Mouse (Mus musculus): ENCODE results near the gene Klhl3. TPM values are rescaled to one million over a fixed set of nuclear protein-coding genes. Genes with fewer than 3 reads are reported as not detected.

Klhl3 gene
- total and polyA plus RNA-seq, 2 experiments, result 3.2 to 4.0 TPM

DNA sequence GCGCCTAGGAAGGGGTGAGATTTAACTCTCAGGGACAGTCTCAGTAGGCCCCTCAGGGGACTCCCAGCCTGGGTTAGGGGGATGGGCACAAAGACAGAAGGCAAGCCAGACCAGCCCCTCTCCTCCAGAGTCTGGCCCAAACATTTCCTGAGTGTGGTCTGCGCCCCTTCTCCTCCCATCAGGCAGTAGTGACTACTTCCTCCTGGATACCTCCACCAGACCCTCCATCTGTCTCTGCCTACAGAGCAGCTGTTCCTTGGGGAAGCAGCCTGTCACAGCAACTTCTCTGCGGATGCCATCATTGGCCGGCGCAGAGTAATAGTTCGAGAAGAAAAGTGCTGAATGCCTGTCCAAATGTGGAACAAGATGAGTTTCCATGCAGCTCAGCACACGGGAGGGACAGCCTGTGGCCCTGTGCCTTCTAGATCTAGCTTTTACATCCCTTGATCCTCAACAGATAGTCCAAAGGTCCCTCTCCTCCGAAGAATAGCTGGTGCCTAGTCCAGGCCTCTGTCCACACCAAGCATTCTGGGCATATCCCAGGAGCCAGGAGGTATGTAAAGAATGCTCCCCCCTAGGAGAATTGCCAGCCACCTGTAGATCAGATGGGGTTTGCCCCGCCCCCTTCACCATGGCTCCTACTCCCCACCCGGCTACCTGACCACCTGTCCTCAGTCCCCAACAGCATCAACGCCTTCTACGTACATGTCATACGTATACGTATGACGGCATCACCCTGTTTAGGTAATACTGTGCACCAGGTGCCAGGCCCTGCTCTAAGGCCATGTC lies 44.8 kb downstream of the Klhl3 start:
- TF ChIP-seq POLR2A (IDR thresholded peaks at IDR 0.05; ENCODE audit: extremely low read depth, insufficient read depth, low read length) (no peak), CTCF (IDR thresholded peaks at IDR 0.05; ENCODE audit: low read depth, low read length) (no peak)
- no peak overlapping the region; the same call in 1 of the 2 replicates for H3K27ac ChIP-seq (replicated peaks; ENCODE audit: insufficient read depth, low read depth, low read length)

DNA sequence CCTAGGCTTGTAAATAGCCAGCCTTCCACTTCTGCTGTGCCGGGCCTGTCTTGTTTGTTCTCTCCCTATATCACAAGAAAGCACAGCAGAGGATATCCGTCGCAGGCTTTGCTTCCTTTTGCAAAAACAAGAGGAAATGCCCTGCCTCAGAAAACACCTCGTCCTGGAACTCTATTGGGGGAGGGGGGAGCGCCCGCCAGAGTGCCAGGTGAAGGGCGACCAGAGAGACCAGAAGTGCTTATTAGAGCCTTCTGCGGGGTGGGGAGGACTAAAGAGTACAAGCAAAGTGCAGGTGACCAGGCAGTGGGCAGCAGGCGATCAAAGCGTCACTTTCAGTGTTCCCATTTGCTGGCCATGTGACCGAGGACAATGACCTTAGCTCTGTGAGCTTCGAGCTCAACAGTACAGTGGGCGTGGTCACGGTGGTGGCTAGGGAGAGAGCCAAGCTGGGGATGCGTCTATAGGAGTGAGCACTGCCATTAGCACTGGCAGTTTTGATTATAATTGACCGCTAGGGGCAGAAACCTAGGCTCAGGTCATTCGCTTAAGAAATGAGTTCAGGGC lies 45.8 kb downstream of the Klhl3 start:
- H3K27me3 ChIP-seq (ENCODE audit: control insufficient read depth, insufficient read depth, low read length), result no peaks in the 10 kb centered on the region
- H3K36me3 ChIP-seq (ENCODE audit: control insufficient read depth, insufficient read depth, low read length), result peaks cover 2% of the 10 kb centered on the region; the same call in 1 of the 2 replicates
- peaks cover 3% of the 10 kb centered on the region for H3K4me1 ChIP-seq (ENCODE audit: control insufficient read depth, insufficient read depth, low read length)
- WGBS, result 3% methylated on average over 17 of the region's 17 CpGs
- peak overlapping the region; percentile 74 for H3K27ac ChIP-seq (replicated peaks; ENCODE audit: insufficient read depth, low read depth, low read length)
- H3K9ac ChIP-seq (ENCODE audit: low read depth, low read length), result peak overlapping the region; percentile 41
- H3K79me2 ChIP-seq (ENCODE audit: control insufficient read depth, insufficient read depth, low read length), result no peaks in the 10 kb centered on the region
- peak overlapping the region; percentile 14; the same call in 1 of the 2 replicates for H3K4me3 ChIP-seq (ENCODE audit: insufficient read depth, low read depth, low read length)
- peak; percentile 97 for DNase-seq (ENCODE audit: extremely low read depth, low read depth, low spot score)
- TF ChIP-seq POLR2A (IDR thresholded peaks at IDR 0.05; ENCODE audit: extremely low read depth, insufficient read depth, low read length) (no peak), CTCF (IDR thresholded peaks at IDR 0.05; ENCODE audit: low read depth, low read length) (no peak)

More for the DNA sequence above, 44.8 kb downstream of the Klhl3 start:
- peaks cover 6% of the 10 kb centered on the region for H3K4me1 ChIP-seq (ENCODE audit: control insufficient read depth, insufficient read depth, low read length)
- no peaks in the 10 kb centered on the region for H3K79me2 ChIP-seq (ENCODE audit: control insufficient read depth, insufficient read depth, low read length)
- WGBS, result 89% methylated on average over 15 of the region's 15 CpGs
- no peak overlapping the region for H3K9ac ChIP-seq (ENCODE audit: low read depth, low read length)
- no peaks in the 10 kb centered on the region for H3K36me3 ChIP-seq (ENCODE audit: control insufficient read depth, insufficient read depth, low read length)
- no peak for DNase-seq (ENCODE audit: extremely low read depth, low read depth, low spot score)
- no peak overlapping the region for H3K4me3 ChIP-seq (ENCODE audit: insufficient read depth, low read depth, low read length)
- no peaks in the 10 kb centered on the region for H3K27me3 ChIP-seq (ENCODE audit: control insufficient read depth, insufficient read depth, low read length)

DNA sequence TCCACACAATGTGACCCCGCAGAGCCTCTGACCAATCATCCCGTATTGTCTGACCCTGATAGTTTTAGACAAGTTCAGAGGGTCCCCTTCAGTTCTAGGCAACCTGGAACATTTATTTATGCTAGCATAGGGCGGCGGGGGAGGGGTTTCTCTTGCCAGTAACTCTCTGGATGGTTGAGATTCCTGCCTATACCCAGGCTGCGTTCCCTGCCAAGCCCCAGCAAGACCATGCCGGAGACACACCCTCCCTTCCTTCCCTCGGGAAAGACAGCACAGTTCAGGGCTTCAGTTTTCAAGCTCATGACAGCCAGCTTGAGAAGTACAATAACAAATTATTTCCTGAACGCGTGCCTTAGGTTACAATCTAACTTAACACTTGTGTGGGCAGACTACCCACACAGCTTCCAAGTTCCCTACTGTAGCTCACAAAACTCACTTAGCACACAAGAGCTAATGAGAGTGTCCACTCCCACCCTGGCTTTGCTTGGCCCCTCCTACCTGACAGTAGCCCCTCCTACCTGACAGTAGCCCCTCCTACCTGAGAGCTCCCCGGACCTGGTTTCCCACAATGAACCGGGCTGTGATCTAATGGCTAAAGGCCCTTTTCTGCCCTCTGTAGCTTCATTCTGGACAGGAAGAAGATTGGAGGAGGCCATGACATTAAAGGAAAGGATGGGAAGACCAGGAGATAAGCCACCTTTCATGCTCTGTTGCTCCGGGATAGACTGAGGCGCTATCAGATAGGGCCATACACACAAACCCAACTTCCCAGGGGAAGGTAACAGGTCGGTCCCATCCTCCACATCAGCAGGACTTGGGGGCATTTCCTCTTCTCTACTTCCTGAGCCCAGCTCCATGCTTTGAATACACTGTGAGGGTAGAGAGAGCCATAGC lies 46.6 kb downstream of the Klhl3 start:
- peak overlapping the region; percentile 74 for H3K27ac ChIP-seq (replicated peaks; ENCODE audit: insufficient read depth, low read depth, low read length)
- no peaks in the 10 kb centered on the region for H3K79me2 ChIP-seq (ENCODE audit: control insufficient read depth, insufficient read depth, low read length)
- H3K36me3 ChIP-seq (ENCODE audit: control insufficient read depth, insufficient read depth, low read length), result peaks cover 4% of the 10 kb centered on the region; the same call in 1 of the 2 replicates
- TF ChIP-seq POLR2A (IDR thresholded peaks at IDR 0.05; ENCODE audit: extremely low read depth, insufficient read depth, low read length) (no peak), CTCF (IDR thresholded peaks at IDR 0.05; ENCODE audit: low read depth, low read length) (no peak)
- H3K4me1 ChIP-seq (ENCODE audit: control insufficient read depth, insufficient read depth, low read length), result peaks cover 3% of the 10 kb centered on the region
- H3K4me3 ChIP-seq (ENCODE audit: insufficient read depth, low read depth, low read length), result no peak overlapping the region
- peak; percentile 25 for DNase-seq (ENCODE audit: extremely low read depth, low read depth, low spot score)
- H3K27me3 ChIP-seq (ENCODE audit: control insufficient read depth, insufficient read depth, low read length), result no peaks in the 10 kb centered on the region
- peak overlapping the region; percentile 41 for H3K9ac ChIP-seq (ENCODE audit: low read depth, low read length)
- 63% methylated on average over 14 of the region's 14 CpGs for WGBS

DNA sequence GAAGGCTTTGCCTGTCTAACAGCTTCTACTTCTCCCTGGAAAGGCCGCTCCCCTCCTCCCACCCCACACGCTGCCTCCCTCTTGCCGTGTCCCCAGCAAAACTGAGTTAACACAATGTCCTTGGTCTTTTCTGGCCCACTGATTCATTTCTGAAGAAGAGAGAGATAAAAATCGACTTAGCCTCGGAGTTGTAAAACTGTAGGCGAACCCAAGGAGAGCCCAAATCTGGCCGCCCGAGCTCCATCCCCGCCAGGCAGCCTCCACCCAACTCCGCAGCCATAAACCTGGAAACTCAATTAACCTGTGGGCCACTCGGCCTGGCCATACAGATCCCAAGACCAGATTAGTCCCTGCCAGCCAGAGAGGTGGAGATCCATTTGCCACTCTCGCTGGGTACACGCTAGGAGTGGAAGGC lies 47.3 kb downstream of the Klhl3 start:
- H3K27me3 ChIP-seq (ENCODE audit: control insufficient read depth, insufficient read depth, low read length), result no peaks in the 10 kb centered on the region
- H3K79me2 ChIP-seq (ENCODE audit: control insufficient read depth, insufficient read depth, low read length), result no peaks in the 10 kb centered on the region
- H3K36me3 ChIP-seq (ENCODE audit: control insufficient read depth, insufficient read depth, low read length), result peaks cover 4% of the 10 kb centered on the region; the same call in 1 of the 2 replicates
- peaks cover 3% of the 10 kb centered on the region for H3K4me1 ChIP-seq (ENCODE audit: control insufficient read depth, insufficient read depth, low read length)
- TF ChIP-seq POLR2A (IDR thresholded peaks at IDR 0.05; ENCODE audit: extremely low read depth, insufficient read depth, low read length), result no peak
- peak overlapping the region; percentile 50 for H3K27ac ChIP-seq (replicated peaks; ENCODE audit: insufficient read depth, low read depth, low read length)
- no peak overlapping the region for H3K4me3 ChIP-seq (ENCODE audit: insufficient read depth, low read depth, low read length)
- no peak overlapping the region for H3K9ac ChIP-seq (ENCODE audit: low read depth, low read length)
- 87% methylated on average over 13 of the region's 13 CpGs for WGBS
- no peak for DNase-seq (ENCODE audit: extremely low read depth, low read depth, low spot score)

DNA sequence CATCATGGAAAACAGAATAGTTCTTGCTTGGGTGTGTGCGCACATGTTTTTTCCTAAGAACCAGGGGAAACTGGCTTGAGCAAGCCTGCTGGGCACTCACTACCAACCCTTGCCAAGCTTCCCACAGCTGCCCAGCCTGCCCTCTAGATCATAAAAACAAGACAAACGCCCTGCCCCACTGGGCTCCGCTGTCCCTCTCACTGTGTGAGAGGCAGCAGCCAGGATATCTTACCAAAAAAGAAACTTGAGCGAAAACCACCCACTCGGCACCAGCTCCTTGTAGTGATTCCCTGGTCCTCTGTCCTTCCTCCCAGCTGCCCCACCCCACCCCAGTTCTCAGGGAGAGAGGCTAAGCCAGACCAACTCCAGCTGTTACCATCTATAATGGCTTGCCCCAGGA lies 48.1 kb downstream of the Klhl3 start:
- Histone ChIP-seq H3K27ac (replicated peaks; ENCODE audit: insufficient read depth, low read depth, low read length) (no peak overlapping the region), H3K79me2 (ENCODE audit: control insufficient read depth, insufficient read depth, low read length) (no peaks in the 10 kb centered on the region), H3K36me3 (ENCODE audit: control insufficient read depth, insufficient read depth, low read length) (peaks cover 4% of the 10 kb centered on the region; the same call in 1 of the 2 replicates), H3K27me3 (ENCODE audit: control insufficient read depth, insufficient read depth, low read length) (no peaks in the 10 kb centered on the region), H3K4me3 (ENCODE audit: insufficient read depth, low read depth, low read length) (no peak overlapping the region), H3K9ac (ENCODE audit: low read depth, low read length) (no peak overlapping the region), H3K4me1 (ENCODE audit: control insufficient read depth, insufficient read depth, low read length) (peaks cover 3% of the 10 kb centered on the region)
- TF ChIP-seq CTCF (IDR thresholded peaks at IDR 0.05; ENCODE audit: low read depth, low read length) (no peak), POLR2A (IDR thresholded peaks at IDR 0.05; ENCODE audit: extremely low read depth, insufficient read depth, low read length) (no peak)
- 58% methylated on average over 5 of the region's 5 CpGs for WGBS
- DNase-seq (ENCODE audit: extremely low read depth, low read depth, low spot score), result no peak
